Mouse (Mus musculus): ENCODE data around the gene Lgi4. TPM values are rescaled to one million over a fixed set of nuclear protein-coding genes. Genes with fewer than 3 reads are reported as not detected.

Gene Lgi4
- polyA plus RNA-seq, 1 experiment = 0.88 TPM

GRCm38 (mm10) chr7:31118486-31118885, 59.3 kb downstream of the Lgi4 start:
- no peaks in the 10 kb centered on the region for H3K36me3 ChIP-seq (ENCODE audit: control insufficient read depth, insufficient read depth, low read length, poor library complexity, severe bottlenecking)
- H3K4me1 ChIP-seq (ENCODE audit: control insufficient read depth, insufficient read depth, low read length) = no peaks in the 10 kb centered on the region
- H3K27ac ChIP-seq (ENCODE audit: insufficient read depth, low read length) = no peak overlapping the region
- no peaks in the 10 kb centered on the region for H3K9me3 ChIP-seq (replicated peaks; ENCODE audit: control insufficient read depth, insufficient read depth, low read length, poor library complexity, severe bottlenecking)
- no peak overlapping the region for H3K4me3 ChIP-seq (ENCODE audit: low read depth, low read length)
- H3K9ac ChIP-seq (ENCODE audit: low read depth, poor library complexity, severe bottlenecking) = no peak overlapping the region
- H3K27me3 ChIP-seq (ENCODE audit: control insufficient read depth, insufficient read depth, low read length, poor library complexity, severe bottlenecking) = no peaks in the 10 kb centered on the region
- TF ChIP-seq POLR2A (IDR thresholded peaks at IDR 0.05; ENCODE audit: insufficient read depth, low read length) (no peak), EP300 (IDR thresholded peaks at IDR 0.05; ENCODE audit: insufficient read depth, low read depth, low read length) (no peak)

DNA sequence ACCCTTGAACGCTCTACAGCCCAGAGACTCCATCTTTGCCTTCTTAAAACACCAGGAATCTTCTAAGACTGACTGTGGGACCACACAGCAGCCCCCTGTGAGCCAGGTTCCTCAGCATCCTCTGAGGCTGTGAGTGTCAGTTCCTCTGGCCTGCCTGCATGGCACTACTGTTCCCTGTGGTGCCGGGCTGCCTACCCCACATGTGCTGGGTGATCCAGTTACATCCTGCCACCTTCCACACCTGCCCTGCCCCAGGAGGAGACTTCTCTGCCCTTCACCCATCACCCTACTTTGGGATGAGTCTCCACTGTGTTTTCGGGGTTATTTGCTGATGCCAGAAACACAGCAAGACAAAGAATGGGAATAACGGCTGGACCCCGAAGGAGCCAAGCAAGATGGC, 60.4 kb downstream of the Lgi4 start:
- Histone ChIP-seq H3K4me1 (ENCODE audit: control insufficient read depth, insufficient read depth, low read length) (no peaks in the 10 kb centered on the region), H3K36me3 (ENCODE audit: control insufficient read depth, insufficient read depth, low read length, poor library complexity, severe bottlenecking) (no peaks in the 10 kb centered on the region), H3K9me3 (replicated peaks; ENCODE audit: control insufficient read depth, insufficient read depth, low read length, poor library complexity, severe bottlenecking) (no peaks in the 10 kb centered on the region), H3K9ac (ENCODE audit: low read depth, poor library complexity, severe bottlenecking) (no peak overlapping the region), H3K4me3 (ENCODE audit: low read depth, low read length) (no peak overlapping the region), H3K27ac (ENCODE audit: insufficient read depth, low read length) (no peak overlapping the region), H3K27me3 (ENCODE audit: control insufficient read depth, insufficient read depth, low read length, poor library complexity, severe bottlenecking) (no peaks in the 10 kb centered on the region)
- TF ChIP-seq EP300 (IDR thresholded peaks at IDR 0.05; ENCODE audit: insufficient read depth, low read depth, low read length) (no peak), CTCF (IDR thresholded peaks at IDR 0.05; ENCODE audit: low read depth, low read length) (no peak), POLR2A (IDR thresholded peaks at IDR 0.05; ENCODE audit: insufficient read depth, low read length) (no peak)

Other genes with a start within 250 kb of the Lgi4 start
- not detected in 2 replicates for gene Ffar2, start 235.6 kb upstream of the Lgi4 start, polyA plus RNA-seq (2011; ENCODE audit: insufficient read depth, insufficient read length, low read depth, missing spikeins)
- not detected in 2 replicates for gene Ffar3, start 203.2 kb upstream of the Lgi4 start, polyA plus RNA-seq (2011; ENCODE audit: insufficient read depth, insufficient read length, low read depth, missing spikeins)
- not detected in 2 replicates for gene Ffar1, start 197.8 kb upstream of the Lgi4 start, polyA plus RNA-seq (2011; ENCODE audit: insufficient read depth, insufficient read length, low read depth, missing spikeins)
- gene Cd22, start 179.0 kb upstream of the Lgi4 start, polyA plus RNA-seq (2011; ENCODE audit: insufficient read depth, insufficient read length, low read depth, missing spikeins) = not detected in 2 replicates
- 0.85 TPM in 1 of 2 replicates, not detected in the other for gene Mag, start 144.5 kb upstream of the Lgi4 start, polyA plus RNA-seq (2011; ENCODE audit: insufficient read depth, insufficient read length, low read depth, missing spikeins)
- gene Hamp2, start 134.7 kb upstream of the Lgi4 start, polyA plus RNA-seq (2011; ENCODE audit: insufficient read depth, insufficient read length, low read depth, missing spikeins) = not detected in 2 replicates
- not detected in 2 replicates for gene Hamp, start 115.3 kb upstream of the Lgi4 start, polyA plus RNA-seq (2011; ENCODE audit: insufficient read depth, insufficient read length, low read depth, missing spikeins)
- 62.7 and 71.4 TPM in 2 replicates for gene Usf2, start 102.5 kb upstream of the Lgi4 start, polyA plus RNA-seq (2011; ENCODE audit: insufficient read depth, insufficient read length, low read depth, missing spikeins)
- 39.1 and 42.9 TPM in 2 replicates for gene Lsr, start 85.9 kb upstream of the Lgi4 start, polyA plus RNA-seq (2011; ENCODE audit: insufficient read depth, insufficient read length, low read depth, missing spikeins)
- 3.4 and 3.5 TPM in 2 replicates for gene Fam187b, start 85.6 kb upstream of the Lgi4 start, polyA plus RNA-seq (2011; ENCODE audit: insufficient read depth, insufficient read length, low read depth, missing spikeins)
- 4.9 and 6.0 TPM in 2 replicates for gene Fxyd5, start 16.9 kb upstream of the Lgi4 start, polyA plus RNA-seq (2011; ENCODE audit: insufficient read depth, insufficient read length, low read depth, missing spikeins)
- gene Fxyd7, start 7.9 kb upstream of the Lgi4 start, polyA plus RNA-seq (2011; ENCODE audit: insufficient read depth, insufficient read length, low read depth, missing spikeins) = not detected in 2 replicates
- gene Fxyd1, start 2.1 kb upstream of the Lgi4 start, polyA plus RNA-seq (2011; ENCODE audit: insufficient read depth, insufficient read length, low read depth, missing spikeins) = 2.1 TPM in 2 replicates
- gene Fxyd3, start 17.4 kb downstream of the Lgi4 start, polyA plus RNA-seq (2011; ENCODE audit: insufficient read depth, insufficient read length, low read depth, missing spikeins) = 1.9 TPM in 1 of 2 replicates, not detected in the other
- gene Hpn, start 55.9 kb downstream of the Lgi4 start, polyA plus RNA-seq (2011; ENCODE audit: insufficient read depth, insufficient read length, low read depth, missing spikeins) = 27.6 and 28.7 TPM in 2 replicates
- 26.1 and 27.5 TPM in 2 replicates for gene Scn1b, start 67.7 kb downstream of the Lgi4 start, polyA plus RNA-seq (2011; ENCODE audit: insufficient read depth, insufficient read length, low read depth, missing spikeins)
- 52.0 and 54.9 TPM in 2 replicates for gene Gramd1a, start 96.6 kb downstream of the Lgi4 start, polyA plus RNA-seq (2011; ENCODE audit: insufficient read depth, insufficient read length, low read depth, missing spikeins)
- not detected in 2 replicates for gene Scgb2b2, start 231.2 kb downstream of the Lgi4 start, polyA plus RNA-seq (2011; ENCODE audit: insufficient read depth, insufficient read length, low read depth, missing spikeins)
- gene Scgb1b2, start 232.5 kb downstream of the Lgi4 start, polyA plus RNA-seq (2011; ENCODE audit: insufficient read depth, insufficient read length, low read depth, missing spikeins) = not detected in 2 replicates